Mouse (Mus musculus): ENCODE measurements around the gene 1600002K03Rik. TPM values are rescaled to one million over a fixed set of nuclear protein-coding genes. Genes with fewer than 3 reads are reported as not detected.
"Not testable (repeated sequence)": the region's sequence is repeated elsewhere in the genome, so short reads cannot be mapped to it uniquely, and the experiment has no call there.

1600002K03Rik gene
- polyA plus RNA-seq, 1 experiment from 2014 or later = 8.4 TPM

DNA sequence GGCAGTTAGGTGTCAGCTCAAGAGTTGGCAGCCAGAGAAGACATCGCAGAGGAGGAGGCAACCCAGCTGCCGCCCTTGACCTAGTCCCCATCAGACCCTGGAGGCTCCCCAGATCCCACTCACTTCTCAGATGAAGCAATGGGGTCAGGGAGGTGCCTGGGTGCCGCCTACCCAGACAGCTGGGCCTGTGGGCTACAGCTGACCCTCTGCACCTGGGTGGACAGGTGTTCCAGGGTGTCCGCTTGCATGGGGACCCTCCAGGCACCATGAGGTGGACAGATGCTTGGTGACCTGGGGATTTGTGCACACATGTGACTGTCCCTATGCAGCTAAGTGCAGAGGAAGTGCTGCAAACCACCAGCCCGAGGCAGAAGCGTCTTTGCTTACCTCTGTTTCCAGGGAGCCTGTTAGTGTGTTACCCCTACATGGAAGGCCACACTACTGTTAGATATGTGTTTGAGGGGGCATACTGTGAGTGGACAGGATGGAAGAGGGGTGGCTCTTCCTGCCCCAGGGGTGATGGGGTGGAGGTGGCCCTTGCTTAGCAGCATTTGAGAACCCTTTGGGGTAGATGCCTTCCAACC is 9.9 kb upstream of the 1600002K03Rik start:
- H3K4me2 ChIP-seq (ENCODE audit: low read depth, low read length) = no peak overlapping the region
- H3K36me3 ChIP-seq (ENCODE audit: control insufficient read depth, insufficient read depth) = no peaks in the 10 kb centered on the region
- no peak overlapping the region for H3K9ac ChIP-seq (ENCODE audit: low read depth, low read length)
- peak overlapping the region; percentile 90 for H3K27ac ChIP-seq (ENCODE audit: low read length)
- no peaks in the 10 kb centered on the region for H3K27me3 ChIP-seq (ENCODE audit: control insufficient read depth, insufficient read depth, low read depth, low read length)
- no peak overlapping the region for H3K4me3 ChIP-seq (ENCODE audit: low read depth, low read length)
- H3K4me1 ChIP-seq (ENCODE audit: control insufficient read depth, low read depth, low read length) = peaks cover 86% of the 10 kb centered on the region
- ATAC-seq (ENCODE audit: low read depth) = no peak
- H3K9me3 ChIP-seq (replicated peaks; ENCODE audit: control insufficient read depth, low read length) = no peaks in the 10 kb centered on the region
- 60% methylated on average over 6 of the region's 6 CpGs for WGBS (ENCODE audit: insufficient replicate concordance)

DNA sequence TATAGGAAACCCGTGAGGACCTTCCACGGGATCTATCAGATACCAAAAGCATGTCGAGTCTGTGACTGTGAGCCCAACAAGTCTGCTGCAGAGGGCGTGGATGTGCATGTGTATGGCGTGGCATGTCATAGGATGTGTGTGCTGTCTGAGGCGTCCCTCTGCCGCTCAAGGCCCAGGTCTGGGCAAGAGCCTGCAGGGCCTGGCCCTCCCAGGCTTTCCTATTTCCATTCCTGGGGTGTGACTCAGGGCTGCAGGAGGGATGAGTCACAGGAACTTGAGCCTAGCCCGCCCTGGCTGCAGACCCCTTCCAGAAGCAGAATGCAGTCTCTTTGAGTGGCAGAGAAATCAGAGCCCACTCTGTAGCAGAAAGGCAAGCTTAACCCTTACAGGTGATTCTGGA is 9.0 kb upstream of the 1600002K03Rik start:
- Histone ChIP-seq H3K4me3 (ENCODE audit: low read depth, low read length) (no peak overlapping the region), H3K36me3 (ENCODE audit: control insufficient read depth, insufficient read depth) (no peaks in the 10 kb centered on the region), H3K27me3 (ENCODE audit: control insufficient read depth, insufficient read depth, low read depth, low read length) (no peaks in the 10 kb centered on the region), H3K4me1 (ENCODE audit: control insufficient read depth, low read depth, low read length) (peaks cover 81% of the 10 kb centered on the region), H3K9ac (ENCODE audit: low read depth, low read length) (no peak overlapping the region), H3K9me3 (replicated peaks; ENCODE audit: control insufficient read depth, low read length) (no peaks in the 10 kb centered on the region), H3K4me2 (ENCODE audit: low read depth, low read length) (no peak overlapping the region), H3K27ac (ENCODE audit: low read length) (no peak overlapping the region)
- 69% methylated on average over 8 of the region's 8 CpGs for whole genome bisulfite sequencing (ENCODE audit: insufficient replicate concordance)
- no peak for ATAC-seq (ENCODE audit: low read depth)

DNA sequence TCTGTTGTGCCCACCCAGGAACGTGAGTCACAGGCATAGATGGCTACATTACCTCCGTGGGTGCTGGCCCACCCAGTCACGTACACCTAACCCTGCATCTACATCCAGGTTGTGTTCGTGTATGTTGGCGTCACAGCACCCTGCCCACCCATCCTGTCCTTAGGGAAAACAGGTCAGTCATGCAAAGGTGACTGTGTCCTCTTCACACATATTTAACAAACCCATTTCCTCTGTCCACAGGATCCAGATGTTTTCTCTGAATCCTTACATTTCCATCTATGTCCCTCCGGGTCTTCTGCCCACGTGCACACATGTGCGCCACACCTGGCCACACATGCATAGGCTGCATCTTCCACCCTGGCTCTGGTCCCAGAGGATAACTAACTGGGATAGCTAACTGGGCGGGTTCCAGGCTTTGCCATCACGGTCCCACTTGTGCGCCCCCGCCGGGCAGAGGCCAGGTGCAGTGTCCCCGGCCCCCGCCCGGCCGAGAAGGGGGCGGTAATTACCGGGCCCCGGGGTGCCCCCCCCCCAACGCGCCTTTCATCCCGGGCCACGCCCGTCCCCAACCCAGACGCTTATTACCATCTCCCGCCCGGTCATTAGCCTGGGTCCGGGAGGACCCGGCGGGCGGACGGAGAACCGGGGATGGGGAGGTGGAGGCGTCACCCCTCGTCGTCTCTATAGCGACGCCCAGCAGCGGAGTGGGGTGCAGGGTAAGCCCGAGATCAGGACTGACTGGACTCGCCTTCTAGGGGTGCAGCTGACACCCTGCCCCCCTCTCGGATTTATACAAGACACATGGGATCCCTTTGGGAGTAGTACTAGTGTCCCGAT is 8.4 kb upstream of the 1600002K03Rik start:
- 11% methylated on average over 43 of the region's 44 CpGs for WGBS (ENCODE audit: insufficient replicate concordance)
- peak overlapping the region; percentile 67; the same call in 1 of the 2 replicates for H3K27ac ChIP-seq (ENCODE audit: low read length)
- peak overlapping the region; percentile 62 for H3K4me3 ChIP-seq (ENCODE audit: low read depth, low read length)
- no peaks in the 10 kb centered on the region for H3K9me3 ChIP-seq (replicated peaks; ENCODE audit: control insufficient read depth, low read length)
- H3K9ac ChIP-seq (ENCODE audit: low read depth, low read length) = peak overlapping the region; percentile 67
- peak overlapping the region; percentile 96 for H3K4me2 ChIP-seq (ENCODE audit: low read depth, low read length)
- no peaks in the 10 kb centered on the region for H3K36me3 ChIP-seq (ENCODE audit: control insufficient read depth, insufficient read depth)
- no peaks in the 10 kb centered on the region for H3K27me3 ChIP-seq (ENCODE audit: control insufficient read depth, insufficient read depth, low read depth, low read length)
- peaks cover 81% of the 10 kb centered on the region for H3K4me1 ChIP-seq (ENCODE audit: control insufficient read depth, low read depth, low read length)
- no peak for ATAC-seq (ENCODE audit: low read depth)

DNA sequence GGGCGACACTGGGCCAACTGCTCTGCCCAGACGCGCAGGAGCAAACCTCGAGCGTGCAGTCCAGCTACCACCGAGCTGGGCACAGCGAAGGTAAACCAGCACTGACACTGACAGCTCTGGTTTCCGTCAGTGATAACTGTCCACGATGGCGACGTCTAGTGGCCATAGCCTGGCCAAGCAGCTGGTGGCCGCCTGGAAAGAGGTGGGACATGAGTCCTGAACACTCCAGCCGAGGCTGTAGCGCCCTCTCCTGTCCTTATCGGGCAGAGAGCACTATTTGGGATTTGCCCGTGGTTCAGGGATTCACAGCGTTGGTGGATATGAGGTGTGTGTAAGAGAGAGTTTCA is 7.8 kb upstream of the 1600002K03Rik start:
- H3K4me1 ChIP-seq (ENCODE audit: control insufficient read depth, low read depth, low read length) = peaks cover 78% of the 10 kb centered on the region
- H3K4me3 ChIP-seq (ENCODE audit: low read depth, low read length) = peak overlapping the region; percentile 62

DNA sequence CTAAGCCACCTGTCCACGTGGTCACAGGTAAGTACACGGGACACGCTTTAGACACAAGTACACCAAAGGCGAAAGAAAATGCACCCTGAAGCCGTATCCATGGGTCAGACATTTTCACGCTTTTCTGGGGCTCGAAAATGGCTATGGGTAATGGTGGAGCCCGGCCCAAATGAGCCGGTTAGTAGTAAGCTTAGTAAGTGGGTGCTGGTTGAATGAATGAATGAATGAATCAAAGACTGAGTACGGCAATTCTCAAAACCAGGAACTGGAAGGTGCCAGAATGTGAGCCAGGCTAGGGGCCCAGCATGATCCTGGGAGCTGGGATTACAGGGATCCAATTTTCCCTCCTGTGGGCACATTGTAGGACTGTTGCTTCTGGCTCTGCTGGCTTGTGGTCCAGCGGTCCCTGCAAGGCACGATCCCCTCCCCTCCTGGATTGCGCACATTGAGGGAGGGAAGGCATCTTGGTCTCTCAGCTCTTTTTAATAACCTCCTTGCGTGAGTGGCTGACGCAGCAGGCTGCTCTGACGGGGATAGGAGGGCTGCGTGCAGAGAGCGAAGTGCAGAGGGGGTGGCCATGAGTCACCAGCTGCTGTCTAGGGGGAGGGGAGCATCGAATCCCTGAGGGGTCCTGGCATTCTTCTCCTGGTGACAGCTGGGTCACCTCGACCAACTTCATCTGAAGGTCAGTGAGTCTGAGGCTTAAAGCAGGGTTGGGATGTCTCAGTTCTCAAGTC is 7.2 kb upstream of the 1600002K03Rik start, which contains the start of gene Cirbp:
TSS of gene Cirbp (plus strand) at position 594 of the 737 bp plus-strand sequence.
- Histone ChIP-seq H3K4me3 (ENCODE audit: low read depth, low read length) (peak within 1 kb of the TSS; percentile 62), H3K9me3 (replicated peaks; ENCODE audit: control insufficient read depth, low read length) (no peaks in the 10 kb centered on the region), H3K4me1 (ENCODE audit: control insufficient read depth, low read depth, low read length) (peaks cover 72% of the 10 kb centered on the region), H3K27me3 (ENCODE audit: control insufficient read depth, insufficient read depth, low read depth, low read length) (no peaks in the 10 kb centered on the region), H3K27ac (ENCODE audit: low read length) (peak within 1 kb of the TSS; percentile 77; the same call in 1 of the 2 replicates), H3K9ac (ENCODE audit: low read depth, low read length) (peak within 1 kb of the TSS; percentile 67), H3K4me2 (ENCODE audit: low read depth, low read length) (peak within 1 kb of the TSS; percentile 96), H3K36me3 (ENCODE audit: control insufficient read depth, insufficient read depth) (peaks cover 10% of the 10 kb centered on the region)
- 30% methylated on average over 20 of the region's 20 CpGs for WGBS (ENCODE audit: insufficient replicate concordance)
- ATAC-seq (ENCODE audit: low read depth) = no peak

More for the DNA sequence above, 7.8 kb upstream of the 1600002K03Rik start:
- H3K9me3 ChIP-seq (replicated peaks; ENCODE audit: control insufficient read depth, low read length) = no peaks in the 10 kb centered on the region
- peak; percentile 31 for ATAC-seq (ENCODE audit: low read depth)
- peaks cover 4% of the 10 kb centered on the region for H3K36me3 ChIP-seq (ENCODE audit: control insufficient read depth, insufficient read depth)
- H3K27me3 ChIP-seq (ENCODE audit: control insufficient read depth, insufficient read depth, low read depth, low read length) = no peaks in the 10 kb centered on the region
- H3K9ac ChIP-seq (ENCODE audit: low read depth, low read length) = peak overlapping the region; percentile 67
- WGBS (ENCODE audit: insufficient replicate concordance) = under 1% methylated on average over 17 of the region's 17 CpGs
- peak overlapping the region; percentile 96 for H3K4me2 ChIP-seq (ENCODE audit: low read depth, low read length)
- H3K27ac ChIP-seq (ENCODE audit: low read length) = peak overlapping the region; percentile 67; the same call in 1 of the 2 replicates

DNA sequence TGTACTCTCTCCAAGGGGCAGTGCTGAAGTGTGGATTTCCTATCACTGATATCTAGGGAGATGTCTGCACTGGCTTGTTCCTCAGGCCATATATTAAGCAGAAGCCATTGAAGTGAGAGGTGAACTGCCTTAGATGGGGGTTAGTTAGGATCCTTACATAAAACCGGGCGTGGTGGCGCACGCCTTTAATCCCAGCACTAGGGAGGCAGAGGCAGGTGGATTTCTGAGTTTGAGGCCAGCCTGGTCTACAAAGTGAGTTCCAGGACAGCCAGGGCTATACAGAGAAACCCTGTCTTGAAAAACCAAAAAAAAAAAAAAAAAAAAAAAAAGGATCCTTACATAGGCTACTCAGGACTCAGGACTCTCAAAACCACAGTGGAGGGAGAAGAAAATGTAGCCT is 6.6 kb upstream of the 1600002K03Rik start:
- H3K4me3 ChIP-seq (ENCODE audit: low read depth, low read length); H3K9ac ChIP-seq (ENCODE audit: low read depth, low read length); ATAC-seq (ENCODE audit: low read depth); H3K9me3 ChIP-seq (replicated peaks; ENCODE audit: control insufficient read depth, low read length); H3K27me3 ChIP-seq (ENCODE audit: control insufficient read depth, insufficient read depth, low read depth, low read length): not testable (repeated sequence)
- H3K4me2 ChIP-seq (ENCODE audit: low read depth, low read length) = peak overlapping the region; percentile 96; the same call in 1 of the 2 replicates
- peak overlapping the region; percentile 38; the same call in 1 of the 2 replicates for H3K27ac ChIP-seq (ENCODE audit: low read length)
- peaks cover 66% of the 10 kb centered on the region for H3K4me1 ChIP-seq (ENCODE audit: control insufficient read depth, low read depth, low read length)
- peaks cover 16% of the 10 kb centered on the region for H3K36me3 ChIP-seq (ENCODE audit: control insufficient read depth, insufficient read depth)
- 78% methylated on average over 4 of the region's 4 CpGs for WGBS (ENCODE audit: insufficient replicate concordance)

DNA sequence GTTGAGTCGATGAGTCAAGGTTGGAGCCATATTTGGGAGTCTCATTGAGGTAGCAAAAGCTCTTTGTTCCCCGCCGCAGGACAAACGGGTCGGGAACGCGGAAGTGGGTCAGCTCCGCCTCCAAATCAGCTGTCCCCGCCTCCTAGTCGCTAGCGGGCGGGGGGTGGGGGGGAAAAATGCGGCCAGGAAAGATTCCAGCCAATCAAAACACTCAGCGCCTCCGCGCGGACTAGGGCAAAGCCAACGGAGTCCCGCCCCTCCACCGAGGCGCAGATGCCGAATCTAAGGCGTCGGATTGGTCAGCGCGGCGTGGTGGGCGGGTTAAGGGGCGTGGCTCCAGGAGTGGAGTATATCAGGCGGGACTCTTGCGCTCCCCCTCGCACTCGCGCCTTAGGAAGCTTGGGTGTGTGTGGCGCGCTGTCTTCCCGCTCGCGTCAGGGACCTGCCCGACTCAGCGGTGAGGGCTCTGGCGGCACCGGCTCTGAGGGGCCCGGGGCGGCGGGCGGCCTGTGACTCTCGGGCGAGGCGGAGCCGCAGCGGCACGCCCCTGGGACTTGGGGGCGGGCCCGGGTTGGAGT is 5.2 kb upstream of the 1600002K03Rik start:
- peaks cover 59% of the 10 kb centered on the region for H3K4me1 ChIP-seq (ENCODE audit: control insufficient read depth, low read depth, low read length)
- under 1% methylated on average over 54 of the region's 55 CpGs for WGBS (ENCODE audit: insufficient replicate concordance)
- ATAC-seq (ENCODE audit: low read depth) = peak; percentile 86

DNA sequence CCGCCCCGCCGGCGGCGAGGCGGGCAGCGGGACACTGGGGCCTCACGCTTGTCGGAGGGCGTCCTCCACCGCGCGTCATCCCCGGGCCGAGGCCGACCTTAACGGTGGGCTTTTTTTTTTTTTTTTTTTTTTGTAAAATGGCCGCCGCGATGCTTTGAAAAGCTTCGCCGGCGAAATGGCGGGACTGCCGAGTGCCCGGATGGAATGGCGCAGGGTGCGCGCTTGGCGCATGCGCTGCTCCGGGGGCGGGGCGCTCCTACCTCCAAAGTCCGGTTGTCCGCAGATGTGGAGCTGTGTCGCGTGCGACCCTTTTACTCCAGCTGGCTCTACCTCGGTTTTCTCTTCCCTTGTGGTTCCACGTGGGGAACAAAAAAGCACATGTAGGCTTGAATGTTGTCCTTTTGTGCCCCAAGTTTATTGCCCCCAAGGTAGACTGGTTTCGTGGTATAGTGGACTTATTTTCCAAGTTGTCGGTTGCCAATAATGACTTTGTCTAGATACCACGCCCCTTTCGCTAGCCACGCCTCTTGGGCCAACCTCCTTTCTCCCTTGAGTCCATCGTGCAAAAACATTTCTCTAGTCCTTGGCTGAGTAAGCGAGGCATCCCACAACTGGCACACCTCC is 4.6 kb upstream of the 1600002K03Rik start:
- peak overlapping the region; percentile 98 for H3K27ac ChIP-seq (ENCODE audit: low read length)
- peak; percentile 56 for ATAC-seq (ENCODE audit: low read depth)
- H3K4me2 ChIP-seq (ENCODE audit: low read depth, low read length) = peak overlapping the region; percentile 69
- under 1% methylated on average over 37 of the region's 48 CpGs for WGBS (ENCODE audit: insufficient replicate concordance)
- peak overlapping the region; percentile 92 for H3K9ac ChIP-seq (ENCODE audit: low read depth, low read length)
- H3K9me3 ChIP-seq (replicated peaks; ENCODE audit: control insufficient read depth, low read length) = no peaks in the 10 kb centered on the region; the same call in 1 of the 2 replicates
- H3K4me3 ChIP-seq (ENCODE audit: low read depth, low read length) = peak overlapping the region; percentile 87
- H3K4me1 ChIP-seq (ENCODE audit: control insufficient read depth, low read depth, low read length) = peaks cover 55% of the 10 kb centered on the region
- H3K36me3 ChIP-seq (ENCODE audit: control insufficient read depth, insufficient read depth) = peaks cover 26% of the 10 kb centered on the region
- H3K27me3 ChIP-seq (ENCODE audit: control insufficient read depth, insufficient read depth, low read depth, low read length) = no peaks in the 10 kb centered on the region

More for the DNA sequence above, 5.2 kb upstream of the 1600002K03Rik start:
- H3K36me3 ChIP-seq (ENCODE audit: control insufficient read depth, insufficient read depth) = peaks cover 26% of the 10 kb centered on the region
- H3K9ac ChIP-seq (ENCODE audit: low read depth, low read length) = peak overlapping the region; percentile 92
- no peaks in the 10 kb centered on the region; the same call in 1 of the 2 replicates for H3K9me3 ChIP-seq (replicated peaks; ENCODE audit: control insufficient read depth, low read length)
- H3K4me3 ChIP-seq (ENCODE audit: low read depth, low read length) = peak overlapping the region; percentile 87
- H3K27me3 ChIP-seq (ENCODE audit: control insufficient read depth, insufficient read depth, low read depth, low read length) = no peaks in the 10 kb centered on the region
- H3K27ac ChIP-seq (ENCODE audit: low read length) = peak overlapping the region; percentile 98
- H3K4me2 ChIP-seq (ENCODE audit: low read depth, low read length) = peak overlapping the region; percentile 80

Measured in liver, embryonic 16.5 days (tissue).